Mouse (Mus musculus): ENCODE data around the gene Atp8b2. TPM values are rescaled to one million over a fixed set of nuclear protein-coding genes. Genes with fewer than 3 reads are reported as not detected.

The Atp8b2 gene
- polyA plus RNA-seq, 1 experiment, result 10.2 TPM

DNA sequence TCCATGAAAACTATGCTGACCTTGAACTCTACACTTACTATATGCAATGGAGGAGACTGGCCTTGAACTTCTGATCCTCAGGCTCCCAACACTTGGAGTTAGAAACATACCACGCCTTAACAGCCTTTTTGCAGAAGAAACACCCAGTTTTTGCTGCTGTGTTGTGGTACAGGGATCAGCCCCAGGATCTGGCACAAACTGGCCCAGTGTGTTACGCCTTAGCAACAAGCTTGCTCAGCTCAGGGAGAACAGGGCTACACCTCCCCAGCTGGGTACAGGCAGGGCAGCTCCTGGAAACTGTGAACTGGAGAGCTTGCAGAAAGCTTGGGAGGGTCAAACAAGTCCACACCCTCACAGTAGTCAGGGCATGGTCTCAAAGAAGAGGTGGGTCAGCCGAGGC lies 26.8 kb downstream of the Atp8b2 start:
- H3K4me1 ChIP-seq (ENCODE audit: control insufficient read depth, insufficient read depth, insufficient read length, low read length), result no peaks in the 10 kb centered on the region
- no peak overlapping the region for H3K4me3 ChIP-seq (ENCODE audit: insufficient read depth, low read depth, low read length)
- no peak overlapping the region for H3K27ac ChIP-seq (replicated peaks; ENCODE audit: low read depth, low read length)

DNA sequence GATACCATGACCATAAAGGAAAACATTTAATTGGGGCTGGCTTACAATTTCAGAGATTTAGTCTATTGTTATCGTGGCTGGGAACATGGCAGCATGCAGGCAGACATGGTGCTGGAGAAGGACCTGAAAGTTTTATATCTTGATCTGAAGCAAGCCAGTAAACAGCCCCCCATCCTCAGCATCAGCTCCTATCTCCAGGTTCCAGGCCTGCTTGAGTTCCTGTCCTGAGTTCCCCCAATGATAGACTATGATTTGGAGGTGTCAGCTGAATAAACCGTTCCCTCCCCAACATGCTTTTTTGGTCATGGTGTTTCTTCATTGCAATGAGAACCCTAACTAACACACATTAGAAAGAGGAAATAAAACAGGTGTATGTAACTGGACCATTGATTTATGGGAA lies 30.4 kb downstream of the Atp8b2 start:
- no peaks in the 10 kb centered on the region for H3K4me1 ChIP-seq (ENCODE audit: control insufficient read depth, insufficient read depth, insufficient read length, low read length)
- no peak overlapping the region for H3K27ac ChIP-seq (replicated peaks; ENCODE audit: low read depth, low read length)
- H3K4me3 ChIP-seq (ENCODE audit: insufficient read depth, low read depth, low read length), result no peak overlapping the region

DNA sequence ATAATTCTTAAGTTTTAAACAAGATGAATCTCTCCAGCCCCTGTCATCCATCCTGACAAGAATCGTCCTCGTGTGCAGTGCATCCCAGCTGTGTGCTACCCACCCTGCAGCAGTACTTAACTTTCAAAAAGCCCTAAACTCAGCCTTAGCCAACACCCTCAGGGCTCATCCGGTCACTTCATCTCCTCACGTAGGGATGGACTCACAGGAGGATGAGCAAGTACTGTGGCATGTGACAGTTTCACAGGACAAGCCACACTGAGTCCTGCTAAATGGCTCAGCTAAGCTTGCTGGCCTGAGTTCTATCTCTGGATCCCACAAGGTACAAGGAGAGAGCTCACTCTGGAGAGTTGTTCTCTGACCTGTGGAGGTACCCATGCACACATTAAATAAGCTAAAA lies 34.4 kb downstream of the Atp8b2 start:
- Histone ChIP-seq H3K27ac (replicated peaks; ENCODE audit: low read depth, low read length) (no peak overlapping the region), H3K4me3 (ENCODE audit: insufficient read depth, low read depth, low read length) (no peak overlapping the region), H3K4me1 (ENCODE audit: control insufficient read depth, insufficient read depth, insufficient read length, low read length) (no peaks in the 10 kb centered on the region)

DNA sequence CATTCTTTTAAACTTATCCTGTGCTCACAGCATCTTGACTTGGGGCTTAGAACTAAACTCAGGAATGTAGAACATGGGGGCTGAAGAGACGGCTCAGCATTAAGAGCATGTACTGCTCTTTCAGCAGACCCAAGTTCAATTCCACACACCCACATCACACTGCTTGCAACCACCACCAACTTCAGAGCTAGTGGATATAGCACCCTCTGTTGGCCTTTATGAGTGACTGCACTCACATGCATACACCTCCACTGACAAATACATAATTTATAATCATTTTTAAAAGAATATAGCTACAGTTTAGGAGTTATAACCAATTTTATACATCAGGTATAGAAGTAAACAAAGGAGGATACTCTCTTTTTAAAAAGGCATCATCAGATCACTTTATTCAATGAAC lies 36.9 kb downstream of the Atp8b2 start:
- Histone ChIP-seq H3K27ac (replicated peaks; ENCODE audit: low read depth, low read length) (no peak overlapping the region), H3K4me1 (ENCODE audit: control insufficient read depth, insufficient read depth, insufficient read length, low read length) (no peaks in the 10 kb centered on the region), H3K4me3 (ENCODE audit: insufficient read depth, low read depth, low read length) (no peak overlapping the region)

DNA sequence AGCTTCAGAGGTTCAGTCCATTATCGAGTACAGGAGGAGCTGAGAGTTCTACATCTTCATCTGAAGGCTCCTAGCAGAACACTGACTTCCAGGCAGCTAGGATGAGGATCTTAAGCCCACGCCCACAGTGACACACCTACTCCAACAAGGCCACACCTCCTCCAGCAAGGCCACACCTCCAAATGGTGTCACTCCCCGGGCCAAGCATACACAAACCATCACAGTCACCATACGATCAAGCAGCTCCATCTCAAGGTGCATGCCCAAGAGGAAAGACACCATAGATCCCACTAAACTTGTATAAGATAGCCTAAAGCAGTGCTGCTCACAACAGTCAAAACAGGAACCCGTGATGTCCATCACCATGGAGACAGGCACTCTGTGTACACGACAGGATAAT lies 42.6 kb downstream of the Atp8b2 start:
- no peaks in the 10 kb centered on the region; the same call in 1 of the 2 replicates for H3K4me1 ChIP-seq (ENCODE audit: control insufficient read depth, insufficient read depth, insufficient read length, low read length)
- no peak overlapping the region for H3K27ac ChIP-seq (replicated peaks; ENCODE audit: low read depth, low read length)
- H3K4me3 ChIP-seq (ENCODE audit: insufficient read depth, low read depth, low read length), result no peak overlapping the region

DNA sequence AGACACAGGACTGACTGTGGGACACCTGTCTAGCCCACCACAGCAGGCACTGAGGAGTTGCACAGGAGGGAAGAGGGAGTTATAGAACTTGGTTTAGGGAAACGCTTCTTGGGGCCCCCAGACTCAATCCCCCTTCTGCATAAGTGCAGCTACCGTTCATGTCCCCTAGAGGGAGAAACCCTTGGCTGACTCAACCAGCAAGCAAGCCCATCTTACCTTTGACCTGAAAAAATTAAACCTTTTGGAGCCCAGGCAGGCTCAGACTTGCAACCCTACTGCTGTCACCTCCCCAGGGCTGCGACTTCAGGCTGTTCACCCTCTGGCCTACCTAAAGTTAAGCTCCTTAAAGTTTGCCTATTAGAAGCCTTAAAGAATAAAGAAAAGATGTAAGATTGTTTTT lies 45.9 kb downstream of the Atp8b2 start:
- H3K4me3 ChIP-seq (ENCODE audit: insufficient read depth, low read depth, low read length), result no peak overlapping the region
- peaks cover 2% of the 10 kb centered on the region; the same call in 1 of the 2 replicates for H3K4me1 ChIP-seq (ENCODE audit: control insufficient read depth, insufficient read depth, insufficient read length, low read length)
- peak overlapping the region; percentile 70; the same call in 1 of the 2 replicates for H3K27ac ChIP-seq (replicated peaks; ENCODE audit: low read depth, low read length)

DNA sequence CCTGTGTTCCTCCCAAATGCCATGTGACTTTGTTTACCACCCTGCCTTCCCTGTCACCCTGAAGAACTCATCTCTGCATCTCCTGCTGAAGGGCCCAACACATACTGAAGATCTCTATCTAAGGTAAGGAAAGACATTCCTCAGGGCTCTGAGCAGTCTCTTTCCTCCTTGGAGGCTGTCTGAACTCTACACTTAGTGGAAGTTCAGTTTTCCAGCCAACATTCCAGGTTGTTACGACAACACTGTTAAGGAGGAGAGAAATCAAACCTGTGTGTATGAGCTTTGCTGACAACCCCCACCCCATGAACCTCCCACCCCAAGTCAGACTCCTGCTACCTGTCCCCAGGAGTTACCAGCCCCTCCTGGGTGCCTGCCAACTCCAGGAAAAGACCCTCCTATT lies 46.7 kb downstream of the Atp8b2 start:
- peaks cover 2% of the 10 kb centered on the region; the same call in 1 of the 2 replicates for H3K4me1 ChIP-seq (ENCODE audit: control insufficient read depth, insufficient read depth, insufficient read length, low read length)
- H3K27ac ChIP-seq (replicated peaks; ENCODE audit: low read depth, low read length), result 0 out of 2 replicates have a peak overlapping the region, but pooled peaks have one; percentile 16
- no peak overlapping the region for H3K4me3 ChIP-seq (ENCODE audit: insufficient read depth, low read depth, low read length)

DNA sequence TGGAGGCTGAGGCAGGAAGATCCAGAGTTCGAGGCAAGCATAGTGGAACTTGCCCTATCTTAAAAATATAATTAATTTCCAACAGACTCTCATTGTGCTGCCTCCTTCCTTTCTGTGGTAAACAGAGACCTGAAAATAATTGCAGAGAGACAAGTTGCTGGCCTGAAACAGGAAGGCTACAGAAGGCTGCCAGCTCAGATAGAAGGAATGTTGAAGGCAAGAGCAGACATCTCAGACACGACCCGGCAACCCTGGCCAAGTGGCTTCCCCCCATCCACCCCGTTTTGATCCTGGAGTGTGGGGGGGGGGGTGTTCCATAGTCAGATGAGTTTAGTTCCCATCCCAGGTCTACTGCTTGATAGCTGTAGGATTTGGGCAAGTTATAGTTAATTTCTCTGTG lies 48.6 kb downstream of the Atp8b2 start:
- Histone ChIP-seq H3K4me3 (ENCODE audit: insufficient read depth, low read depth, low read length) (no peak overlapping the region), H3K4me1 (ENCODE audit: control insufficient read depth, insufficient read depth, insufficient read length, low read length) (peaks cover 6% of the 10 kb centered on the region), H3K27ac (replicated peaks; ENCODE audit: low read depth, low read length) (no peak overlapping the region)

DNA sequence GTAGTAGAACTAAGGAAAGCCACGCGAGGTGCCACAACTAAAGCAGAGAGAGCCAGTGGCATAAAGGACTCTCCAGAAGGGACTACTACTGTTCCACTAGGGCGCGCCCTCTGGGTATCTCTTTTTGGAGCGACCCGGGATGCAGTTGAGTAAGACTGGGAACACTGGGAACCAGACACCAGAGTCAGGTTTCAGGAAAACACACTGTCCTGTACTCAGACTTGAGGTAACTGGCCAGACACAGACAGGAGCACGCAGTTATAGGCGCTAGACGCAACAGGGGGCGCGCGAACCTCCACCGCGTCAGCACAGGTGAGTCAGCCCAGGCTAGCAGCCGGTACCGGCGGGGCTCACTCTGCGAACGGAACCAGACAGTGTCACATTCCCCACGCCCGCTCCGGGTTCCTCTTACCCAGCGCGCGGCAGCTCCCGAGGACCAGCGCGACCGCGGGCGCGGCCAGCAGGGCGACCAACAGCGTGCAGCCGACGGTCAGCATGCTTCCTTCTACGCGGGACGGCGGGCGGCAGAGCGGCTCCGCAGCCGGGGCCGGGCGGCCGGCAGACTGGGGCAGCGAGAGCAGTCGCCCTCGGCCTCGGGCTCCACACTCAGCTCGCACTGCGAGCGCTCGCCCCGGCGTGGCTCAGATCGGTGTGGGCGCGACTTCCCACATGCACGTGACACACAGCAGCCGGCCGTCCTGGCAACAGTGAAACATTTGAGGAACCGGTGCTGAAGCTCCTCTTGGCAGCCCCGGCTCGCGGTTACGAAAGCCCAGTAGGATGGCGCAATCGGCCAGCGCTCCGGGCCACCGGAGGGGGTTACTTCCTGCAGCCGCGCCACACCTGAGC lies 50.5 kb downstream of the Atp8b2 start, which contains the start of gene Il6ra:
Gene Il6ra (minus strand): TSS at position 654 of the 849 bp plus-strand sequence.
- Histone ChIP-seq H3K4me3 (ENCODE audit: insufficient read depth, low read depth, low read length) (peak within 1 kb of the TSS; percentile 70), H3K4me1 (ENCODE audit: control insufficient read depth, insufficient read depth, insufficient read length, low read length) (peaks cover 6% of the 10 kb centered on the region), H3K27ac (replicated peaks; ENCODE audit: low read depth, low read length) (peak within 1 kb of the TSS; percentile 83)

DNA sequence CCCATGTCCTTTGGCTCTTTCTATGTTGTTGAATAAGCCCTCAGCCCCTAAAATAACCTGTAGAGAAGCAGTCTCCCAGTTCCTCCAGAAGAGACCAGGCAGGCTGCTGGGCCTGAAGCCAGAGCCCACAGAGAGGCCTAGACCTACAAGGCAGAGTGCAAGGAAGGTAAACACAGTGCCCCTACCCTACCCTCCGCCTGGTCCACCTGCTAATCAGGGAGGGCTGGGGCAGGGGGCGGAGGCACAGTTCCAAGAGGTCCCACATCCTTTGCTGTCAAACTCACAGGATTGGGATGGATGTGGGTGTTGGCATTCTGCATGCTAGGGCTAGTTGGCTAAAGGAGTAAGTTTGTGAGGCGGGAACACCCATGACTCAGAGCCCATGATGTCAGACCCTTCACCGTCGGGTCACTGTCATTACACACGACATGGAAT lies 51.2 kb downstream of the Atp8b2 start:
- H3K4me1 ChIP-seq (ENCODE audit: control insufficient read depth, insufficient read depth, insufficient read length, low read length), result peaks cover 6% of the 10 kb centered on the region
- peak overlapping the region; percentile 83 for H3K27ac ChIP-seq (replicated peaks; ENCODE audit: low read depth, low read length)
- H3K4me3 ChIP-seq (ENCODE audit: insufficient read depth, low read depth, low read length), result peak overlapping the region; percentile 70

DNA sequence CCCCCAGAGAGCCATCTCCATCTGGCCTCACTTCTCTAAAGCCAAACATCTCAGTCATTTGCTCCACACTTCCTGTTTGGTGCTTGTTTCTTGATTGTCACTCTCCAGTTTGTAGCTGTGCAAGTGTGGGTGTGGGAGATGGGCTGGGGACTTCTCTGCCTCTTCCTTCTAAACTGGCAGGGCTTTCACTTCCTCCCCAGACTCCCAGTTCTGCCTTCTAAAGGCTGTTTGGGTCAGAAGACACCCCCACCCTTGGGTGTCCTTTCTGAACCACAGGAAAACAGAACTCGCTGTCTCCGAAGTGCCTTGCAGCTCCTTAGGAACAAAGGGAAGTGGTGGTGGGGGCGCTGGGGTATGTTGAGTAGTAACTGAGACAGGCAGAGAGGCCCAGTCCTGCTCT lies 52.1 kb downstream of the Atp8b2 start:
- Histone ChIP-seq H3K4me3 (ENCODE audit: insufficient read depth, low read depth, low read length) (no peak overlapping the region), H3K4me1 (ENCODE audit: control insufficient read depth, insufficient read depth, insufficient read length, low read length) (peaks cover 6% of the 10 kb centered on the region), H3K27ac (replicated peaks; ENCODE audit: low read depth, low read length) (peak overlapping the region; percentile 76)

DNA sequence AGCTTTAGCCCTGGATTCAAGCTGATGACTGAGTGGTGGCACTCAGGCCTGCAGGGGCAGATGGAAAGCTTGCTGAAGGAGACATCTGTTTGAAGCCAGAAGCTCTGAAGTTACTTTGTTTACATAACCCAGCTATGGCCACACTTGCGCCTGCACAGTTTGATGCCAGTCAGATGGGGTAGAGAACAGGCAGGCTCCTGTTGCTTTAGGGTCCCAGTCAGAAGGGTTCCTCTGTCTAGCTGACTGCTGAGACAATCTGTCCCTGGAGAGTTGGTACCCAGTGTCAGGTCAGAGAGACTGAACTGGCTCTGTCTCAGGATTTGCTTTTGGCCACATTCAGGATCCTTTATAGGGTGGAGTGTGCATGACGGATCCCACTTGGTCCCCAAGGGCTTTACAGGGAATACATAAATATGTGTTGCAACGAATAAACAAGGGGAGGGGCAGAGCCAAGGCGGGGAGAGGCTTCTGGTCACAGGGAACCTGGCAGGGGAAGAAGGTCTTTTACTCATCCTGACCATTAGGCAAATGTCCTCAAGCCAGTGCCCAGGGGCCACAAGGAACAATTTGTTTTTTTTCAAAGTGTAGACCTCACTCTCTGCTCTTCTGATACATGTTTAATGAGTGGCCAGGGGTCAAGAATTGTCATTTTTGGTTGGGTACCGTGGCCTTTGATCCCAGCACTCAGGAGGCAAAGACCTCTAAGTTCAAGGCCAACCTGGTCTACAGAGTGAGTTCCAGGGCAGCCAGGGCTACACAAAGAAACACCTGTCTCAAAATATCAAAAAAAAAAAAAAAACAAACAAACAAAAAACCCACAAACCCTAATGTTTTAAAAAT lies 53.4 kb downstream of the Atp8b2 start:
- H3K4me3 ChIP-seq (ENCODE audit: insufficient read depth, low read depth, low read length), result no peak overlapping the region
- peak overlapping the region; percentile 7; the same call in 1 of the 2 replicates for H3K27ac ChIP-seq (replicated peaks; ENCODE audit: low read depth, low read length)
- peaks cover 9% of the 10 kb centered on the region for H3K4me1 ChIP-seq (ENCODE audit: control insufficient read depth, insufficient read depth, insufficient read length, low read length)

DNA sequence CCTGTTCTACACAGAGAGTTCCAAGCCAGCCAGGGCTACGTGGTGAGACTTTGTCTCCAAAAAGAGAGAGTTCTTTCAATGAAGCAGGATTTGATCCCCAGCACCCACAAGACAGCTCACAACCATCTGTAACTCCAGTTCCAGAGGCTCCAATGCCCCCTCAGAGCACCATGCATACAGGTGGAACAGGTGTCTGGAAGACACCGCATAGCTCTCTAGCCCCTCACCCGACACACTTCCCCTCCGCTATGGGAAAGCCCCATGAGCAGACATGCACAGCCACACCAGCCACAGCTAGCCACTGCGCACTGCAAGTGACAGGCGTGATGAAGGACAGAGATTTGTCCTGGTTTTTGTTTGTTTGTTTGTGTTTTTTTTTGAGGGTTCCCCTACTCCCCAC lies 54.5 kb downstream of the Atp8b2 start:
- Histone ChIP-seq H3K4me3 (ENCODE audit: insufficient read depth, low read depth, low read length) (no peak overlapping the region), H3K27ac (replicated peaks; ENCODE audit: low read depth, low read length) (no peak overlapping the region), H3K4me1 (ENCODE audit: control insufficient read depth, insufficient read depth, insufficient read length, low read length) (peaks cover 9% of the 10 kb centered on the region)

DNA sequence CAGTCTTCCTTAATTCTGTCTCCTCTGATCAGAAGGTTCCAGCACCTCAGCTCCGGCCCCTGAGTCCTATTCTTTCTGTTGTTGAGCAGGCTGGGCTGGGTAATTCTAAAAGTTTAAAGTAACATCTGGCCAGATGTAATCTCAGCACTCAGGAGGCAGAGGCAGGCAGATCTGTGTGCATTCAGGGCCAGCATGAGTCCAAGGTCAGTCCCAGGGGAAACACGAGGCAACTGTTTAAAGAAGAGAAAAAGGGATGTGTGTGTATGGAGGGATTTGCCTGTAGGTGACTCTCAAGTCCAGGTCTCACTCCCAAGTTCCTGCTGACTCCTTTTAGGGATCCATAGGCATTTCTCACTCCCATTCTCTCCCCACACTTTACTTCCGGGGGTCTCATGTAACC lies 55.5 kb downstream of the Atp8b2 start:
- H3K4me1 ChIP-seq (ENCODE audit: control insufficient read depth, insufficient read depth, insufficient read length, low read length), result peaks cover 7% of the 10 kb centered on the region
- no peak overlapping the region for H3K4me3 ChIP-seq (ENCODE audit: insufficient read depth, low read depth, low read length)
- H3K27ac ChIP-seq (replicated peaks; ENCODE audit: low read depth, low read length), result no peak overlapping the region

DNA sequence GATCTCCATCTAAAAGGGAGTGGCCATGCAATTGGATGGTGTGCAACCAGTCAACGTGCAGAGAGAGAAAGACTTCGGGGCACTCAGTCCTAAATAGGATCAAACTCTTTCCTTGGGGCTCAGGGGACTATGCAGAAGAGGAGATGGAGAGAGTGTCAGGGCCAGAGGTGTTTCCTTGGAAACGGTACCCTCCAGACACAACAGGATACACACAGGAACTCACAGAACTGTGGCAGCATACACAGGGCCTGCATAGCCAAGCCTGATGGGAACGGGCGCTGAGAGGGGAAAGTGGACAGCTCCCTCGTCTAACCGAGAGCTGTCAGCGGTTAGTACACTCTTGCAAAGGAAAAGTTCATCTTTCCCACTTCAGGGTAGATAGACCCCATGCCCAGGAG lies 63.8 kb downstream of the Atp8b2 start:
- Histone ChIP-seq H3K27ac (replicated peaks; ENCODE audit: low read depth, low read length) (no peak overlapping the region), H3K4me3 (ENCODE audit: insufficient read depth, low read depth, low read length) (no peak overlapping the region), H3K4me1 (ENCODE audit: control insufficient read depth, insufficient read depth, insufficient read length, low read length) (peaks cover 28% of the 10 kb centered on the region)
